Mouse (Mus musculus) adrenal gland, adult (tissue): ENCODE data around the gene Vamp2.

Experiments
- DNase-seq, 2 experiments: peaks; one replicate each; pipeline ENCODE4 v3.0.0; 2022 to 2023; ENCODE audit warnings: low spot score in 1 of 2; ENCODE audit not compliant: inconsistent age in 2 of 2

Gene Vamp2

DNA sequence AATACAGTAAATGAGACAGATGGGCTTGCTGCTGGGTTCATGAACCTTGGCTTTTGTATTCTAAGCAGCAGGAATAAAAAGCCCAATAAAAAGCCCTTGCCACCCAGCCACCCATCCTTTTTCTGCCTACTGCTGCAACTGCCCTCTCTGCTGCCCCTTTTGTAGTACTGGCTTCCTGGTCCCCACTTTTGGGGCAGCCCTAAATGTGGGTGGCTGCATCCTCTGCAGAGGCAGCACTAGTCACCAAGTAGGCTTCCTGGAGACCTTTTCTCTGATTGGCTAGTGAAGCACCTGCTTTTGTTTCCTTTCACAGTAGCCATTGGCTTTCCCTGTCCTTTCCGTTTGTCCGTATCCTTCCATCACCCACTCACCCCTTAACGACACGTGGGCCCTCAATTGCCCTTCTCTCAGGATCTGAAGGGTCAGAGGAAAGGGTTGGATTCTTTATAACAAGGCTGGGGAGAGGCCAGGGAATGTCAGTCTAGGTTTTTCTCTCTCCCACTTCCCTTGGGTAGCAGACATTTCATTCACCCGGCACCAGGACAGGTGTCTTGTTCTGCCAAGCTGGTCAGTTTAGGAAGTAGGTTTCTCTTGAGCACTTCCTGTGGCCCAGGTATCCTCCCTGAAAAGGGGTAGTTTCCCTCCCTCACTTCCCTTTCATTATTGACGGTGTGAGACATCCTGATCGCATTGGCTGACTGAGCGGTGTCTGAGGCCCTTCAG lies 9.9 kb downstream of the Vamp2 start:
- DNase-seq, result peak in 1 of 2 experiments; percentile 50

DNA sequence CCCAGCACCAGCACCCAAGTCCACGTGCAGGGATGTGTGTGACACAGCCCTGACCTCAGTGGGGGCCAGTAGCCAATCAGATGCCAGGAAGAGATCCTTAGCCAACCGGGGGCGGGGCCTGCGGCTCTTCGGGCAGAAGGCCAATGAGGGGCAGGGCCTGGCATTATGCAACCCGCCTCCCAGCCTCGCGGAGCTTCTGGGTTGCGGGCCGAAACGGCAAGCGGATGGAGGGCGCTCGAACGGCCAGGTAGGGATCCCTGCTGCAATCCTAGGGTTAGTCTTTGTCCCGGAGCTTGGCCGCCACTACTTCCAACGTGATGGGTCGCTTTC lies 10.4 kb downstream of the Vamp2 start:
- peak; percentile 99 to 100 for DNase-seq

DNA sequence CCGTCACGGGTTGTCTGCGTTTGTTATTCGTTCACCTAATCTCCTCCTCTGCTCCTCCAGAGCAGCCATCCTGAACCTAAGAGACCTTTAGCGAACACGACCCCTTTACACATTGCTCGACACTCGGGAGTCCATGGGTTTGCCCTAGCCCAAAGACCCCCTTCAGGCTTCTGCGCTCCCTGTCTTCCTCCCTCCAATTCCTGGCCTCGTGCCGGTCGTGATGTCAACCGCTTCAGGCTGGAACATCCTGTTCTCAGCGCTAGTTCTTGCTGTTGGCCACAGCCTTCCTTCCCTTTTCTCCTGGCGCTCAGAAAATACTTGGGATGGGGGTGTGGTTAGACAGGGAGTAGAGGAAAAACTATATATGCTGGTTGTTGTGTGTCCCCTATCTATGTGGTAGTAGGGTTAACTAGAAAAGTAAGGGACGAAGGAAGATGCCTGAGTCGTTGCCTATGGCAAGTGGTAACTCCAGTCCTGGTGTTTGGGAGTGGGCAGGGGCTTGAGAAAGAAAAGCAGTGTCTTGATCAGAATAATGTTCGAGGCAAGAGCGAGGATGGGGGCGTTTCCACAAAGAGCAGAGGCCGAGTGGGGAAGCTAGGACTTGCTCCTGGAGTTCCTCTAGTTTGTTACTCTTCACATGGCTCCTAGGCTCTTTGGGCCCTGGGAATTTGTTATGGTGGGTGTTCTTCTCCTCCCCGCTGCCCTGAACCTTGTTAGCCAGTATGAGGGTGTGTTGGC lies 11.1 kb downstream of the Vamp2 start:
- DNase-seq, result peak; percentile 91 to 92

DNA sequence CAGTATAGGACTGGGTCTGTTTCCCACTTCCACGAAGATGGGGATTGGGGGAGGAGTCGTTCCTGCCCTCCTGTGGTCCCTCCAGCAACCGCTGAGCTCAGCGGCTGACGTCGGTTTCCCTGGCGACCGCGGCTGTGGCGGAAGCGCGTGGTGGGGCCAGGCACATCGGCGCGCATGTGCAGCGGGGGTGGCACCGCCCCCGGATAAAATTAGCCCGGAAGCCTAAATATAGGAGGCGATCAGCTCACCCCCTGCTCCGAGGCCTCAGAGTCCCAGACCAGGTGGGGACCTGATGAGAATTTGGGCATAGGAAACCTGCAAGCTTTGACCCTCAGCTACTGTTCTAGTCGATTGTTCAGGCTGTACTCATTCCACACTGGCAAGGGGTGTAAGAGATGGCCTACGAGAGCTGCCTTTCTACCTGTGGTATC lies 11.6 kb downstream of the Vamp2 start:
- DNase-seq, result peak; percentile 97 to 98

DNA sequence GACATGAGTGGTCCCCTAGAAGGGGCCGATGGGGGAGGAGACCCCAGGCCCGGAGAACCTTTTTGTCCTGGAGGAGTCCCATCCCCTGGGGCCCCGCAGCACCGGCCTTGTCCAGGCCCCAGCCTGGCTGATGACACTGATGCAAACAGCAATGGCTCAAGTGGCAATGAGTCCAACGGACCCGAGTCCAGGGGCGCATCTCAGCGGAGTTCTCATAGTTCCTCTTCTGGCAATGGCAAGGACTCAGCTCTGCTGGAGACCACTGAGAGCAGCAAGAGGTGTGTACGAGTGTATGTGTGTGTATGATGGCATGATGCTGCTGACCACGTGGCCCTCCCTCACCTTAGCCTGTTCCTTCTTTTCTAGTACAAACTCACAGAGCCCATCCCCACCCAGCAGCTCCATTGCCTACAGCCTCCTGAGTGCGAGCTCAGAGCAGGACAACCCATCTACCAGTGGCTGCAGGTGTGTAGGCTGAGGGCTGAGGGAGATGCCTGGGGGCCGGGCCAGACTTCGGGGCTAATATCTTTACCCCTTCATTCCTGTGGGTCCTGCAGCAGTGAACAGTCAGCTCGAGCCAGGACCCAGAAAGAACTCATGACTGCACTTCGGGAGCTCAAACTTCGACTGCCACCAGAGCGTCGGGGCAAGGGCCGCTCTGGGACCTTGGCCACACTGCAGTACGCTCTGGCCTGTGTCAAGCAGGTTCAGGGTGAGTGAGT lies 12.5 kb downstream of the Vamp2 start:
- peak in 1 of 2 experiments; percentile 57 for DNase-seq

DNA sequence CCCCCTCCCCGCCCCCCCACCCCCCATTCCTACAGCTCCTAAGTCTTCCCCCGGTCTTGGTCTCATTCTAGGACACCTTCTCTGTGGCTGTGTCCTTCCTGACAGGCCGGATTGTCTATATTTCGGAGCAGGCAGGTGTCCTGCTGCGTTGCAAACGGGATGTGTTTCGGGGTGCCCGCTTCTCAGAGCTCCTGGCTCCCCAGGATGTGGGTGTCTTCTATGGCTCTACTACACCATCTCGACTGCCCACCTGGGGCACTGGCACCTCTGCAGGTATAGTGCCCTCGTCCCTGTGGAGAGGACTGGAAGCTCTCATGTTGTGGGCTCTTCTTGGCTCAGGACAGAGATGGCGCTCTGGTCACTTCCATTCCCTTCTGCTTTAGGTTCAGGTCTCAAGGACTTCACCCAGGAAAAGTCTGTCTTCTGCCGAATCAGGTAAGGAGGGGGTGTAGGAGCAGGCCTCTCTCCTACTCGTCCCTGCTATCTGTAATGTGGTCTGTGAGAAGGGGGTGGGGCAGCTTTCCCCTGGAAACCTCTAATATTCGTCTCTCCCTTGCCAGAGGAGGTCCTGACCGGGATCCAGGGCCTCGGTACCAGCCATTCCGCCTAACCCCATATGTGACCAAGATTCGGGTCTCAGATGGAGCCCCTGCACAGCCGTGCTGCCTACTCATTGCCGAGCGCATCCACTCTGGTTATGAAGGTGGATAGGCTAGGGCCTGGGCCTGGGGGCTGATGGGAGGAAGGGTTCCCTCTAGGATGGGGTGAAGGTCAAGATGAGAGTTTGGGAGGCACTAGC lies 13.5 kb downstream of the Vamp2 start:
- DNase-seq, result peak; percentile 34 to 74

DNA sequence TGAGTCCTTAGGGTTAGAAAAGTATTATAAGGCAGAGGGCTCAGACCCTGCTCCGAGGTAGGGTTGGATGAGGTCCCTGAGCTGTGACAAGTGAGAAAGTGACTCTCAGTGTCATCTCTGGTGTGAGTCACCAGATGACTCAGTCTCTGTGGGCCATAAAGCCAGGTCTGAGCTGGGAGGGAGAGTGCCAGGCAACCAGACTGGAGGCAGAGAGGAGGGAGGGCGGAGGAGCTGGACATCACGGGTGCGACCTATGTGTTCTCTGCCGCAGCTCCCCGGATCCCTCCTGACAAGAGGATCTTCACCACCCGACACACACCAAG lies 14.1 kb downstream of the Vamp2 start:
- DNase-seq, result peak; percentile 86 to 90

DNA sequence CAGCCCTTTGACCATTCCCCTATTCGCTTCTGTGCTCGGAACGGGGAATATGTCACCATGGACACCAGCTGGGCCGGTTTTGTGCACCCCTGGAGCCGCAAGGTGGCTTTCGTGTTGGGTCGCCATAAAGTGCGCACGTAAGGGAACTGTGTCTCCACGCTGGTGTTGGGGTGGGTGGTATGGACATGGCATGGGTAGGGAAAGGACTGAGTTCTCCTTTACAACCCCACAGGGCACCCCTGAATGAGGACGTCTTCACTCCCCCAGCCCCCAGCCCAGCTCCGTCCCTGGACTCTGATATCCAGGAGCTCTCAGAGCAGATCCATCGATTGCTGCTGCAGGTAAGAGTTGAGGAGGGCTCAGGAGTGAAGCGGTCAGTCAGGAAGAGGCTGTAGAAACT lies 14.8 kb downstream of the Vamp2 start:
- DNase-seq, result peak in 1 of 2 experiments; percentile 40

DNA sequence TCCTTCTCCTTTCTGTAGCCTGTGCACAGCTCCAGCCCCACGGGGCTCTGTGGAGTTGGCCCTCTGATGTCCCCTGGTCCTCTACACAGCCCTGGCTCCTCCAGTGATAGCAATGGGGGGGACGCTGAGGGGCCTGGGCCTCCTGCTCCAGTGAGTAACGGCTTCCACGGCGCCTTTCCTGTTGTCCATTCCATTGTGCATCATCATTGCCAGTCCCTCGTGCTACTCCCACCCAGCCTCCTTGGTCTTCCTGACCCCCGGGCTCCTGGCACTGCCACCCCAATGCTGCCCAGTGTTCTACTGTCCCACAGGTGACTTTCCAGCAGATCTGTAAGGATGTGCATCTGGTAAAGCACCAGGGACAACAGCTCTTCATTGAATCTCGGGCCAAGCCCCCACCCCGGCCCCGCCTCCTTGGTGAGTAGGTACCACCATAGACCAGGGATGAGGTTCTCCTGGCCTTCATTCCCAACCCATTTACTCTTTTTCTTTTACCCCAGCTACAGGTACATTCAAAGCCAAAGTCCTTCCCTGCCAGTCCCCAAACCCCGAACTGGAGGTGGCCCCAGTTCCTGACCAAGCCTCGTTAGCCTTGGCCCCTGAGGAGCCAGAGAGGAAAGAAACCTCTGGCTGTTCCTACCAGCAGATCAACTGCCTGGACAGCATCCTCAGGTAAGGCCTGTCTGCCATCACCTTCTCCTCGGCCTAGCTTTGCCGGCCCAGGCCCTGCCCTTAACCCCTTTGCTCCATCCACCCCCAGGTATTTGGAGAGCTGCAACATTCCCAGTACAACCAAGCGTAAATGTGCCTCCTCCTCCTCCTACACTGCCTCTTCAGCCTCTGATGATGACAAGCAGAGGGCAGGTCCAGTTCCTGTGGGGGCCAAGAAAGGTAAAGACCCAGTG lies 15.5 kb downstream of the Vamp2 start:
- peak in 1 of 2 experiments; percentile 28 for DNase-seq

DNA sequence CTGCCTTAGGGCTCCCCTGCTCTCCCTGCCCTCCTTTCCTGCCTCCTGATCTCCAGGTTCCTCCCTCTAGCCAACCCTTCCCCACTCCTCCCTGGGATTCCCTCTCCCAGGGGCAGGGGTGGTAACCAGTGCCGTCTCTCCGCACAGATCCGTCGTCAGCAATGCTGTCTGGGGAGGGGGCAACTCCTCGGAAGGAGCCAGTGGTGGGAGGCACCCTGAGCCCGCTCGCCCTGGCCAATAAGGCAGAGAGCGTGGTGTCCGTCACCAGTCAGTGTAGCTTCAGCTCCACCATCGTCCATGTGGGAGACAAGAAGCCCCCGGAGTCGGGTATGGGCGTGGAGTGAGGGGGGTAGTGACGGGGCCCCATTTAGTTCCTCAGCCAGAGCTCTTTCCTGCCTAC lies 16.2 kb downstream of the Vamp2 start:
- peak in 1 of 2 experiments; percentile 27 for DNase-seq

DNA sequence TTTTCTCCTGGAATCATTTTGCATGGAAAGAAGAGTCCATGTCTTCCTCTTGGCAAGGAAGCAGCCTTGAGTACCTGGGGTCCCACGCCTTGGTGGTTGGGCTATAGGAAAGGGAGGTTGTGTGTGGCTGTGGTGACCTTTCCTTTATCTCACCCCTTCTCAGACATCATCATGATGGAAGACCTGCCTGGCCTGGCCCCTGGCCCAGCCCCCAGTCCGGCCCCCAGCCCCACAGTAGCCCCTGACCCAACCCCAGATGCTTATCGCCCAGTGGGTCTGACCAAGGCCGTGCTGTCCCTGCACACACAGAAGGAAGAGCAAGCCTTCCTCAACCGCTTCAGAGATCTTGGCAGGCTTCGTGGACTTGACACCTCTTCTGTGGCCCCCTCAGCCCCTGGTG lies 16.9 kb downstream of the Vamp2 start:
- peak; percentile 14 to 33 for DNase-seq

DNA sequence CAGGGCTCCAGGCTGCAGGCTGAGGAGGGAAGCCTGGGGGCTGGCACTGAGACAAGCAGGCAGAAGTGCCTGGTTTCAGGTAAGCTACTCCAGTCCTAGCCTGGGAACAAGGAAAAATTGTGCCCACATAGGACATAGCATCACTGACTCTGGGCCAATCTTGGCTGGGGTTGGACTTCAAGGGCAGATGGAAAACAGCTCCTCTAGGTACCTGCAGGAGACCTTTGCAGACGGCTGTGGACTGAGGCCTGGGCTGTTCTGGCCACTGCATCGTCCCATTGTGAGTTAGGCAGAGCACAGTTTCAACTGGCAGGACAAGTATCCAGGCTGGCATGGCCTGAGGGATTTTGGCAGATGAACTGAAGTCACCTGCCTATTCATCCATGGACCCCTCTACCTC lies 17.5 kb downstream of the Vamp2 start:
- DNase-seq, result peak; percentile 8 to 34

DNA sequence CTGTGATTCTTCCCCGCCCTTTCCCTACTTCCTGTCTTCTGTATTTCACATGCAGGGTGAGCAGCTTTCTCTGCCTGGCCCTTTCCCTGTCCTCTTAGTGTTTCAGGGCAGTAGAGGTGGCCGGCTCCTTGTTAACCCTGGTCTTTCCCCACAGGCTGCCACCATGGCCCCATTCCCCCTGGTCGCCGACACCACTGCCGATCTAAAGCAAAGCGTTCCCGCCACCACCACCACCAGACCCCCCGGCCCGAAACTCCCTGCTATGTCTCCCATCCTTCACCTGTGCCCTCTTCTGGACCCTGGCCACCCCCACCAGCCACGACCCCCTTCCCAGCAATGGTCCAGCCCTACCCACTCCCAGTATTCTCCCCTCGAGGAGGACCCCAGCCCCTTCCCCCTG lies 18.0 kb downstream of the Vamp2 start:
- DNase-seq, result peak; percentile 23 to 39

DNA sequence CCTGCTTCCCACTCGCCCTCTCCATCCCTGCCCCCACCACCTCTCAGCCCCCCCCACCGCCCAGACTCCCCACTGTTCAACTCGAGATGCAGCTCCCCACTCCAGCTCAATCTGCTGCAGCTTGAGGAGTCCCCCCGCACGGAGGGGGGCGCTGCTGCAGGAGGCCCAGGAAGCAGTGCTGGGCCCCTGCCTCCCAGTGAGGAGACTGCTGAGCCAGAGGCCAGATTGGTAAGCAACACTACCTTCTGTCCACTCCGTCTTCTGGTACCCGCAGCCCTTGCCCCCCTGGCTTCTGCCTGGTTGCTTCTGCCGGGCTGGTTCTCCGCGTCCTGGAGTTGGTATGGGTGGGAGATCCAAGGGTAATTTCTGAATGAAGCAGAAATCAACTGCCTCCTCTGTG lies 18.6 kb downstream of the Vamp2 start:
- peak; percentile 16 to 35 for DNase-seq

DNA sequence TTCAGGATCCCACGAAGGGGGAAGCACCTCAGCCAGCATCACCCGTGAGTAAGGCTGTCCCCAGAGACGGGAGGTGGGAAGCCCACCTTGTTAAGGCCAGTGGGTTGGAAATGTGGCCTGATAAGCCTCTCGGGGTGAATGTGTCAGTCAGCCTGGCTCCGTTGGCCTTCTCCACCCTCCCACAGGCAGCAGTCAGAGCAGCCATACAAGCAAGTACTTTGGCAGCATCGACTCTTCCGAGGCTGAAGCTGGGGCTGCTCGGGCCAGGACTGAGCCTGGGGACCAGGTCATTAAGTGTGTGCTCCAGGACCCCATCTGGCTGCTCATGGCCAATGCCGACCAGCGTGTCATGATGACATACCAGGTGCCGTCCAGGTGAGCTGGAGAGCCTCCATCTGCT lies 19.4 kb downstream of the Vamp2 start:
- peak; percentile 18 to 41 for DNase-seq

DNA sequence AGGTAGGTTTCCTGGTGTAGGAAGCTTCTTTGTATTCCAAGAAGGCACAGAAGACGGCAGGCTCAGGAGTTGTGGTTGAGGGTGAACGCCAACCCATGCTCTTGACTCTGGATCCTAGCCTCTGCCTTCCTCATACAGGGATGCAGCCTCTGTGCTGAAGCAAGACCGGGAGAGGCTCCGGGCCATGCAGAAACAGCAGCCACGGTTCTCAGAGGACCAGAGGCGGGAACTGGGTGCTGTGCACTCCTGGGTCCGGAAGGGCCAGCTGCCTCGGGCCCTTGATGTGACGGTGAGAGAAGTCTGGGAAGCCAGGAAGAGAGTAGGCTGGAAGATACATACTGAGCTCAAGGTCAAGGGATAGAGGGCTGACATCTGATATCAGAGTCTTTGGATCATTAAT lies 19.9 kb downstream of the Vamp2 start:
- DNase-seq, result peak; percentile 13 to 37

DNA sequence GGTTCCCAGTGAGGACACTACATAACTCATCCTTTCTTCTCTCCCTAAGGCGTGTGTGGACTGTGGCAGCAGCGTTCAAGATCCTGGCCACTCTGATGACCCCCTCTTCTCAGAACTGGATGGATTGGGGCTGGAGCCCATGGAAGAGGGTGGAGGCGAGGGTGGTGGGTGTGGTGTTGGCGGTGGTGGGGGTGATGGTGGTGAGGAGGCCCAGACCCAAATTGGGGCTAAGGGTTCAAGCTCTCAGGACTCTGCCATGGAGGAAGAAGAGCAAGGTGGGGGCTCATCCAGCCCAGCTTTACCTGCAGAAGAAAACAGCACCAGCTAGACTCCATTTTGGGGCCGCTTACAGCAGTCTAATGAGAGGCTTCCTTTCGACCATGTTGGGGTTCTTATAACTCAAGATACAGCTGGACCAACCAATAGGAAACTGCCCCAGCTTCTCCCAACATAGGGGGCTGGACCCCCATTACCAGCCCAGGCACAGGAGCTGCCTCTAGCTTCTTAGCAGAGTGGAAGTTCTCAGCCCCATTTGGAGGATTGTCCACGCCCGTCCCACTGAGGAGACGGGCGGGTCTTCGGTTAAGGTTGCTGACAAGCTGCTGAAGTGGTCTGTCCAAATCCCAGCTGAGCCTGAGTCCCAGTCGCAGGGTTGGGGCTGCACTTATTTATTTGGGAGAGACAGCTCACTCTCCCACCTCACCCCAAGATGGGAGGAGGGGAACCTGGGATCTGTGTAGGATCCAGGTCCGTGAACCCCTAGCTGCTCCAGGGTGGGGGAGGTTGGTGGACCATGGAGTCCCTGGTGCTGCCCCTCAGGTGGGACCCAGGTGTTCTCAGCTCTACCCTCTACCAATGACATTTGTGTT lies 21.0 kb downstream of the Vamp2 start:
- DNase-seq, result peak; percentile 33 to 59

DNA sequence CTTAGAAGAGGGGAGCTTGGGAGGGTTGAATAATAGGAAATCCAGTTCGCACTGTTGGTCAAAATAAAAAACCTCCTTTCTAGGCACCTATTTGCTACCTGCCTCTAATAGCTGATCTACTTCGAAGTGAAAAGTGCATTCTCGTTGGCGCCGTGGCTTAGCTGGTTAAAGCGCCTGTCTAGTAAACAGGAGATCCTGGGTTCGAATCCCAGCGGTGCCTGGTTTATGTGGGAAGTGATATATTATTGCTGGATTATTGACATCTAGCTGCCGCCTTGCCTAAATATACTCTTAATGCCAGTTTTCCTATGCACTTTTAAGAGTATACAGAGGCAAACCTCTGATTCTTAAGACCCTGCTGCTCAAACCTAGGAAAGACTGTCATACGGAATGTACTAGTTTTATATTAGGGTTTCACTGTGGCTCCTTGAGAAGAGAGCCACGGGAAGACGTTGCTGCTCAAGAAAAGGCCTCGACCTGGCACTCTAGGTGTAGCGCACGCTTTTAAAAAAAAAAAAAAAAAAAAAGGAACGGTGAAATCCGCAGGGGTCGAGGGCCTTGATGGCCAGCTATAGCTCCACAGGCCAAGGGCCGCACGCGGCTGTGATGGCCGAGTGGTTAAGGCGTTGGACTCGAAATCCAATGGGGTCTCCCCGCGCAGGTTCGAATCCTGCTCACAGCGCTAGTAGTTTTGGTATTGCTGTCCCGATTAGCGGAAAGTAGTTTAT lies 22.2 kb downstream of the Vamp2 start:
- peak; percentile 90 to 98 for DNase-seq
